Mouse (Mus musculus): ENCODE data around the gene Sdsl. TPM values are rescaled to one million over a fixed set of nuclear protein-coding genes. Genes with fewer than 3 reads are reported as not detected.

Sdsl gene
- polyA plus RNA-seq, 1 experiment = 0.69 TPM

GRCm38 (mm10) chr5:120497071-120497470 is 24.5 kb upstream of the Sdsl start:
- no peak overlapping the region for H3K4me3 ChIP-seq (ENCODE audit: insufficient read depth, poor library complexity, severe bottlenecking)
- peaks cover 14% of the 10 kb centered on the region for H3K79me3 ChIP-seq (ENCODE audit: low read depth)
- peaks cover 14% of the 10 kb centered on the region for H3K79me2 ChIP-seq (ENCODE audit: control insufficient read depth, insufficient read depth)
- no peaks in the 10 kb centered on the region for H3K27me3 ChIP-seq (ENCODE audit: control insufficient read depth, insufficient read depth, insufficient read length)
- no peak overlapping the region for H3ac ChIP-seq (ENCODE audit: control insufficient read depth, insufficient read length, low read depth)
- peaks cover 11% of the 10 kb centered on the region for H3K36me3 ChIP-seq (ENCODE audit: control insufficient read depth, insufficient read depth)
- TF ChIP-seq MYOD1 (IDR thresholded peaks at IDR 0.05; ENCODE audit: control insufficient read depth, insufficient read length, low read depth) (no peak), FOSL1 (IDR thresholded peaks at IDR 0.05; ENCODE audit: insufficient read depth, low read length, poor library complexity, severe bottlenecking) (no peak), USF1 (IDR thresholded peaks at IDR 0.05; ENCODE audit: low read depth) (no peak), CEBPB (IDR thresholded peaks at IDR 0.05; ENCODE audit: low read depth) (no peak), CTCF (IDR thresholded peaks at IDR 0.05; ENCODE audit: control insufficient read depth, insufficient read depth, insufficient read length) (no peak), MYOG (IDR thresholded peaks at IDR 0.05; ENCODE audit: control insufficient read depth, extremely low read depth, insufficient read length) (no peak), MAX (IDR thresholded peaks at IDR 0.05) (no peak)

GRCm38 (mm10) chr5:120495703-120496226 is 23.2 kb upstream of the Sdsl start:
- Histone ChIP-seq H3K36me3 (ENCODE audit: control insufficient read depth, insufficient read depth) (peaks cover 18% of the 10 kb centered on the region), H3K79me2 (ENCODE audit: control insufficient read depth, insufficient read depth) (peaks cover under 1% of the 10 kb centered on the region), H3K4me3 (ENCODE audit: insufficient read depth, poor library complexity, severe bottlenecking) (no peak overlapping the region)

DNA sequence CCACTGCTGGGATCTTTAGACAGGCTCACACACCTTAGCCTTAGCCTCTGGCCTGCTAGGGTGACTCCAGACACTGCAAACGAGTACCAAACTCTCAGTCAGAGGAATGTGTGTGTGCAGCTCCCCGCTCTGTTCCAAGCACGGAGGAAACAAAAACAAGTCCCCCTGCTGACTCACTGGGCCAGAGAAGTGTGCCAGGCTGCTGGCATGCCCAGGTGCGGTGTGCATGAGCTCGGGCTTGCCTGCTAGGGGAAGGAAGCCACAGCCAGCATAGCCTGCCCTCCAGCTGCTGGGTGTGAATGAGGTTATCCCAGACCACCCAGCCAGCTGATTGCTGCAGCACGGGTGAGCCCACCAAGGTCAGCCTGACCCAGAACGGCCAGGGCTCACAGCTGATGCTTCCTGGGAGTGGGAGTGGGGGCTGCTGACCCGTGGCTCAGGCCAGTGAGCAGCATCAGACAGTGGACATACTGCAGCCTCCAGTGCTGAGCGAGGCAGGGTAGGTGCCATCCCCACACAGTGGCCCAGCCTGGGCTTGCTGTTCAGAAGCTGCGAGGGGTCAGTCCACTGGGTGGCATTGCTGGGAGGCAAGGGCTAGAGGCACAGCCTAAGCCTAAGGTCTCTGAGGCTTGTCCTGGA is 22.6 kb upstream of the Sdsl start:
- no peak overlapping the region for H3ac ChIP-seq (ENCODE audit: control insufficient read depth, insufficient read length, low read depth)
- peaks cover 4% of the 10 kb centered on the region for H3K79me3 ChIP-seq (ENCODE audit: low read depth)
- H3K79me2 ChIP-seq (ENCODE audit: control insufficient read depth, insufficient read depth) = no peaks in the 10 kb centered on the region
- H3K36me3 ChIP-seq (ENCODE audit: control insufficient read depth, insufficient read depth) = peaks cover 21% of the 10 kb centered on the region
- no peak overlapping the region for H3K4me3 ChIP-seq (ENCODE audit: insufficient read depth, poor library complexity, severe bottlenecking)
- H3K27me3 ChIP-seq (ENCODE audit: control insufficient read depth, insufficient read depth, insufficient read length) = no peaks in the 10 kb centered on the region
- TF ChIP-seq FOSL1 (IDR thresholded peaks at IDR 0.05; ENCODE audit: insufficient read depth, low read length, poor library complexity, severe bottlenecking) = no peak
- TF ChIP-seq MYOD1 (IDR thresholded peaks at IDR 0.05; ENCODE audit: control insufficient read depth, insufficient read length, low read depth) = no peak
- no peak for TF ChIP-seq CEBPB (IDR thresholded peaks at IDR 0.05; ENCODE audit: low read depth)
- TF ChIP-seq CTCF (IDR thresholded peaks at IDR 0.05; ENCODE audit: control insufficient read depth, insufficient read depth, insufficient read length) = no peak
- no peak for TF ChIP-seq USF1 (IDR thresholded peaks at IDR 0.05; ENCODE audit: low read depth)
- TF ChIP-seq MYOG (IDR thresholded peaks at IDR 0.05; ENCODE audit: control insufficient read depth, extremely low read depth, insufficient read length) = no peak
- TF ChIP-seq MAX (IDR thresholded peaks at IDR 0.05) = no peak

More at GRCm38 (mm10) chr5:120495703-120496226, 23.2 kb upstream of the Sdsl start:
- peaks cover 4% of the 10 kb centered on the region for H3K79me3 ChIP-seq (ENCODE audit: low read depth)
- TF ChIP-seq FOSL1 (IDR thresholded peaks at IDR 0.05; ENCODE audit: insufficient read depth, low read length, poor library complexity, severe bottlenecking) = no peak
- TF ChIP-seq MYOG (IDR thresholded peaks at IDR 0.05; ENCODE audit: control insufficient read depth, extremely low read depth, insufficient read length) = no peak
- no peak for TF ChIP-seq MAX (IDR thresholded peaks at IDR 0.05)
- TF ChIP-seq USF1 (IDR thresholded peaks at IDR 0.05; ENCODE audit: low read depth) = no peak
- TF ChIP-seq CTCF (IDR thresholded peaks at IDR 0.05; ENCODE audit: control insufficient read depth, insufficient read depth, insufficient read length) = no peak
- no peak for TF ChIP-seq CEBPB (IDR thresholded peaks at IDR 0.05; ENCODE audit: low read depth)
- no peak for TF ChIP-seq MYOD1 (IDR thresholded peaks at IDR 0.05; ENCODE audit: control insufficient read depth, insufficient read length, low read depth)
- H3ac ChIP-seq (ENCODE audit: control insufficient read depth, insufficient read length, low read depth) = no peak overlapping the region
- H3K27me3 ChIP-seq (ENCODE audit: control insufficient read depth, insufficient read depth, insufficient read length) = no peaks in the 10 kb centered on the region

- no peaks in the 10 kb centered on the region for H3K79me3 ChIP-seq (ENCODE audit: low read depth)
- H3K27me3 ChIP-seq (ENCODE audit: control insufficient read depth, insufficient read depth, insufficient read length) = no peaks in the 10 kb centered on the region
- H3K4me3 ChIP-seq (ENCODE audit: insufficient read depth, poor library complexity, severe bottlenecking) = no peak overlapping the region
- no peak for TF ChIP-seq MYOD1 (IDR thresholded peaks at IDR 0.05; ENCODE audit: control insufficient read depth, insufficient read length, low read depth)
- TF ChIP-seq CTCF (IDR thresholded peaks at IDR 0.05; ENCODE audit: control insufficient read depth, insufficient read depth, insufficient read length) = no peak
- no peak for TF ChIP-seq FOSL1 (IDR thresholded peaks at IDR 0.05; ENCODE audit: insufficient read depth, low read length, poor library complexity, severe bottlenecking)
- TF ChIP-seq CEBPB (IDR thresholded peaks at IDR 0.05; ENCODE audit: low read depth) = no peak
- no peak for TF ChIP-seq USF1 (IDR thresholded peaks at IDR 0.05; ENCODE audit: low read depth)
- no peak for TF ChIP-seq MYOG (IDR thresholded peaks at IDR 0.05; ENCODE audit: control insufficient read depth, extremely low read depth, insufficient read length)
- no peak for TF ChIP-seq MAX (IDR thresholded peaks at IDR 0.05)
- H3K36me3 ChIP-seq (ENCODE audit: control insufficient read depth, insufficient read depth) = peaks cover 22% of the 10 kb centered on the region
- no peaks in the 10 kb centered on the region for H3K79me2 ChIP-seq (ENCODE audit: control insufficient read depth, insufficient read depth)
- no peak overlapping the region for H3ac ChIP-seq (ENCODE audit: control insufficient read depth, insufficient read length, low read depth)
Measured at GRCm38 (mm10) chr5:120493873-120494395, 21.3 kb upstream of the Sdsl start.

GRCm38 (mm10) chr5:120493440-120493839 is 20.8 kb upstream of the Sdsl start:
- no peaks in the 10 kb centered on the region for H3K79me2 ChIP-seq (ENCODE audit: control insufficient read depth, insufficient read depth)
- H3ac ChIP-seq (ENCODE audit: control insufficient read depth, insufficient read length, low read depth) = no peak overlapping the region
- peaks cover 27% of the 10 kb centered on the region for H3K36me3 ChIP-seq (ENCODE audit: control insufficient read depth, insufficient read depth)
- no peaks in the 10 kb centered on the region for H3K79me3 ChIP-seq (ENCODE audit: low read depth)
- H3K27me3 ChIP-seq (ENCODE audit: control insufficient read depth, insufficient read depth, insufficient read length) = no peaks in the 10 kb centered on the region
- no peak overlapping the region for H3K4me3 ChIP-seq (ENCODE audit: insufficient read depth, poor library complexity, severe bottlenecking)
- TF ChIP-seq MYOD1 (IDR thresholded peaks at IDR 0.05; ENCODE audit: control insufficient read depth, insufficient read length, low read depth) (no peak), FOSL1 (IDR thresholded peaks at IDR 0.05; ENCODE audit: insufficient read depth, low read length, poor library complexity, severe bottlenecking) (no peak)
